In genomic region chr13:5870382-5871272, GRCm38 (mm10) we compare ENCODE assay signal across 8 mouse cellular contexts. TPM values are rescaled to one million over a fixed set of nuclear protein-coding genes. Genes with fewer than 3 reads are reported as not detected.
DNase-seq lines count a peak whose midpoint lies in the region; ATAC-seq and TF ChIP-seq lines count a peak whose summit lies in the region.

No protein-coding gene starts in this region.

- WGBS in intestine, embryonic 14.5 days: 31% methylated on average over 14 of the region's 15 CpGs
- 21% methylated on average over 15 of the region's 15 CpGs for WGBS in lung, adult 2 months

- peaks cover 18% of the 10 kb centered on the region for H3K36me3 ChIP-seq in ES-E14 (ENCODE audit: control insufficient read depth, insufficient read depth, low read length, poor library complexity, severe bottlenecking)
- peaks cover 36% of the 10 kb centered on the region for H3K36me3 ChIP-seq in intestine, embryonic 14.5 days (ENCODE audit: control insufficient read depth, insufficient read depth, low read length)

- no peak overlapping the region for H3K4me3 ChIP-seq in ES-E14 (ENCODE audit: insufficient read depth in 1 of 2, low read depth in 1 of 2, low read length in 2 of 2, poor library complexity in 1 of 2, severe bottlenecking in 1 of 2)
- peak overlapping the region; percentile 41 for H3K4me3 ChIP-seq in bone marrow macrophage, adult 2 months (ENCODE audit: insufficient read depth, low read length)
- H3K4me3 ChIP-seq in intestine, embryonic 14.5 days (ENCODE audit: low read depth, low read length): no peak overlapping the region
- no peak overlapping the region for H3K4me3 ChIP-seq in lung, adult 2 months (replicated peaks; ENCODE audit: extremely low read depth, low read depth, low read length)

- ATAC-seq in intestine, embryonic 14.5 days (replicated peaks; ENCODE audit: low FRiP score, low TSS enrichment, low read depth): peak; percentile 51

- no peak for TF ChIP-seq POLR2A in bone marrow macrophage, adult 2 months (IDR thresholded peaks at IDR 0.05; ENCODE audit: borderline replicate concordance, low read depth, low read length)
- no peak for TF ChIP-seq POLR2A in lung, adult 2 months (IDR thresholded peaks at IDR 0.05; ENCODE audit: borderline replicate concordance, extremely low read depth, low read depth, low read length)

- H3K4me1 ChIP-seq in ES-E14 (ENCODE audit: control insufficient read depth in 2 of 2, insufficient read depth in 2 of 2, low read length in 2 of 2, poor library complexity in 1 of 2): peaks cover 0 to 11% of the 10 kb centered on the region in 2 experiments; a peak in 2 of 4 replicates
- H3K4me1 ChIP-seq in bone marrow macrophage, adult 2 months (ENCODE audit: control insufficient read depth, insufficient read depth, low read length): peaks cover 69% of the 10 kb centered on the region
- H3K4me1 ChIP-seq in intestine, embryonic 14.5 days (replicated peaks; ENCODE audit: control insufficient read depth, insufficient read depth, low read length): peaks cover 15% of the 10 kb centered on the region; the same call in 1 of the 2 replicates
- H3K4me1 ChIP-seq in lung, adult 2 months (ENCODE audit: control insufficient read depth, insufficient read depth, low read length): peaks cover 29% of the 10 kb centered on the region

- H3K9ac ChIP-seq in ES-E14 (ENCODE audit: insufficient read depth, low read depth, low read length, poor library complexity, severe bottlenecking): no peak overlapping the region; the same call in 1 of the 2 replicates
- H3K9ac ChIP-seq in intestine, embryonic 14.5 days (ENCODE audit: low read length): no peak overlapping the region

- peak overlapping the region; percentile 57; the same call in 1 of the 2 replicates for H3K27ac ChIP-seq in ES-E14 (ENCODE audit: insufficient read depth, low read depth, low read length, poor library complexity, severe bottlenecking)
- H3K27ac ChIP-seq in bone marrow macrophage, adult 2 months (ENCODE audit: insufficient read depth, low read depth, low read length): peak overlapping the region; percentile 93
- no peak overlapping the region for H3K27ac ChIP-seq in intestine, embryonic 14.5 days (ENCODE audit: low read depth)

- no peaks in the 10 kb centered on the region for H3K9me3 ChIP-seq in ES-E14 (ENCODE audit: control insufficient read depth, insufficient read depth, low read depth, low read length)
- no peaks in the 10 kb centered on the region for H3K9me3 ChIP-seq in intestine, embryonic 14.5 days (ENCODE audit: control insufficient read depth, low read length)

- TF ChIP-seq CTCF in bone marrow macrophage, adult 2 months (IDR thresholded peaks at IDR 0.05; ENCODE audit: low read depth, low read length): no peak
- no peak for TF ChIP-seq CTCF in lung, adult 2 months (IDR thresholded peaks at IDR 0.05; ENCODE audit: insufficient read depth, low read length)

- DNase-seq in ES-E14 (ENCODE audit: low read depth, low spot score): no peak
- DNase-seq in gastrocnemius, postnatal 25 days: peak; percentile 77
- no peak for DNase-seq in intestine, embryonic 14.5 days (ENCODE audit: low spot score)
- peak; percentile 50 for DNase-seq in lung, adult 2 months
- peak; percentile 29 for DNase-seq in ovary, postnatal 36 days (ENCODE audit: low spot score)
- DNase-seq in spleen, postnatal 4 days (ENCODE audit: low spot score in 2 of 2): no peak
- DNase-seq in thymus, postnatal 10 days (ENCODE audit: low spot score in 2 of 2): no peak

- no peaks in the 10 kb centered on the region for H3K27me3 ChIP-seq in intestine, embryonic 14.5 days (replicated peaks; ENCODE audit: control insufficient read depth, insufficient read depth, low read length)

- no peak overlapping the region for H3K4me2 ChIP-seq in intestine, embryonic 14.5 days (ENCODE audit: low read length)

- in situ Hi-C loops in ES-E14 (cut with MboI; ENCODE audit: low sequenced_read_pairs in 2 of 2, unreplicated experiment in 2 of 2): no loop called here

TF ChIP-seq in ES-E14, 5 proteins besides CTCF, POLR2A, EP300 and RAD21:
- TF ChIP-seq CHD2 (IDR thresholded peaks at IDR 0.05; ENCODE audit: low read depth, low read length): no peak
- TF ChIP-seq ZNF384 (IDR thresholded peaks at IDR 0.05; ENCODE audit: low read depth, low read length): no peak
- TF ChIP-seq ZC3H11A (IDR thresholded peaks at IDR 0.05; ENCODE audit: borderline replicate concordance, low read depth, low read length): no peak
- no peak for TF ChIP-seq HCFC1 (IDR thresholded peaks at IDR 0.05; ENCODE audit: borderline replicate concordance, insufficient read depth, low read length)
- no peak for TF ChIP-seq MAFK (IDR thresholded peaks at IDR 0.05; ENCODE audit: insufficient read depth, low read depth, low read length)

RNA-seq across cellular contexts. Expression of gene Klf6, which starts 9.3 kb away (rescaled TPM):
- total RNA-seq in ES-E14 (2012; rRNA removed): 36.0 and 53.8 TPM in 2 replicates
- 174 TPM in 2 replicates for polyA plus RNA-seq in bone marrow macrophage, adult 2 months (2012; ENCODE audit: insufficient read depth, insufficient read length, missing spikeins)
- 10 to 100 TPM; 22.0 to 23.9 TPM for total RNA-seq in gastrocnemius, postnatal 25 days (2021)
- 65.3 and 73.7 TPM in 2 replicates for polyA plus RNA-seq in intestine, embryonic 14.5 days (2014; fragmentation: Nextera tagmentation; extraction: Ambion mirVana)
- polyA plus RNA-seq in lung, adult 2 months (2012; rRNA removed): 39.5 and 44.8 TPM in 2 replicates

Comparison
In these comparisons a context has a peak if more than half of its experiments do, and no peak if none do; other contexts are left out.
1. DNase-seq: peak in gastrocnemius, postnatal 25 days (single experiment), lung, adult 2 months (single experiment) and ovary, postnatal 36 days (single experiment); none in ES-E14 (single experiment), intestine, embryonic 14.5 days (single experiment), spleen, postnatal 4 days (0 of 2) and thymus, postnatal 10 days (0 of 2).